Comparison of ENCODE assay signal across 18 mouse cellular contexts in genomic region chr5:131912983-131913382, GRCm38 (mm10).
DNase-seq lines count a peak whose midpoint lies in the region; ATAC-seq lines count a peak whose summit lies in the region.
"Had no signal": no experiment of that assay in that cellular context is flagged by ENCODE, and none has a peak within 500 bp of the region (broad histone marks: within the 10 kb centered on the region; RNA-seq: fewer than 3 reads in every experiment).

No protein-coding gene starts in this region.

- no peaks in the 10 kb centered on the region for H3K4me1 ChIP-seq in intestine, embryonic 14.5 days (replicated peaks; ENCODE audit: control insufficient read depth, insufficient read depth, low read length)
- no peaks in the 10 kb centered on the region for H3K4me1 ChIP-seq in intestine, embryonic 16.5 days (ENCODE audit: control insufficient read depth, insufficient read depth, low read length)
- peaks cover 24% of the 10 kb centered on the region for H3K4me1 ChIP-seq in hindbrain, embryonic 12.5 days
- H3K4me1 ChIP-seq: embryonic facial prominence, embryonic 12.5 days had no signal

- H3K9me3 ChIP-seq in intestine, embryonic 14.5 days (ENCODE audit: control insufficient read depth, low read length): no peaks in the 10 kb centered on the region
- H3K9me3 ChIP-seq in intestine, embryonic 16.5 days (ENCODE audit: control insufficient read depth, low read length): no peaks in the 10 kb centered on the region
- H3K9me3 ChIP-seq in hindbrain, embryonic 12.5 days (replicated peaks): no peaks in the 10 kb centered on the region
- H3K9me3 ChIP-seq: embryonic facial prominence, embryonic 12.5 days had no signal

- no peak overlapping the region for H3K9ac ChIP-seq in intestine, embryonic 14.5 days (ENCODE audit: low read length)
- H3K9ac ChIP-seq in intestine, embryonic 16.5 days (ENCODE audit: low read depth, low read length): no peak overlapping the region
- H3K9ac ChIP-seq in hindbrain, embryonic 12.5 days: no peak overlapping the region
- H3K9ac ChIP-seq: embryonic facial prominence, embryonic 12.5 days had no signal

- no peak overlapping the region for H3K4me2 ChIP-seq in intestine, embryonic 14.5 days (ENCODE audit: low read length)
- no peak overlapping the region for H3K4me2 ChIP-seq in intestine, embryonic 16.5 days (ENCODE audit: low read depth, low read length)
- no peak overlapping the region for H3K4me2 ChIP-seq in hindbrain, embryonic 12.5 days (replicated peaks)
- H3K4me2 ChIP-seq: embryonic facial prominence, embryonic 12.5 days had no signal

- WGBS in intestine, embryonic 14.5 days: 63% methylated on average over 1 of the region's 1 CpGs
- 60% methylated on average over 1 of the region's 1 CpGs for WGBS in intestine, embryonic 16.5 days
- WGBS in hindbrain, embryonic 12.5 days: 72% methylated on average over 1 of the region's 1 CpGs

- DNase-seq in intestine, embryonic 14.5 days (ENCODE audit: low spot score): peak; percentile 32
- DNase-seq in adrenal gland, adult 8-10 months: no peak
- DNase-seq in left cerebral cortex, postnatal 36 days (ENCODE audit: low spot score in 2 of 2): no peak
- DNase-seq: adrenal gland, adult 2 months; adrenal gland, postnatal 14 days; adrenal gland, postnatal 36 days; cerebellum, adult 11-12 months; cerebellum, adult 2 months; cerebellum, adult 9-10 months; cerebellum, postnatal 10 days; cerebellum, postnatal 25 days had no signal

- intact Hi-C loops in left cerebral cortex, postnatal 36 days (cut with DNase I): no loop called here

- no peak overlapping the region for H3K4me3 ChIP-seq in intestine, embryonic 14.5 days (ENCODE audit: low read depth, low read length)
- no peak overlapping the region for H3K4me3 ChIP-seq in intestine, embryonic 16.5 days (ENCODE audit: low read length)
- H3K4me3 ChIP-seq in hindbrain, embryonic 12.5 days: no peak overlapping the region
- H3K4me3 ChIP-seq: embryonic facial prominence, embryonic 10.5 days; embryonic facial prominence, embryonic 12.5 days had no signal

- no peak overlapping the region for H3K27ac ChIP-seq in intestine, embryonic 14.5 days (ENCODE audit: low read depth)
- H3K27ac ChIP-seq in intestine, embryonic 16.5 days (ENCODE audit: low read length): peak overlapping the region; percentile 38; the same call in 1 of the 2 replicates
- H3K27ac ChIP-seq in hindbrain, embryonic 12.5 days: no peak overlapping the region
- H3K27ac ChIP-seq: embryonic facial prominence, embryonic 10.5 days; embryonic facial prominence, embryonic 12.5 days had no signal

- no peaks in the 10 kb centered on the region for H3K36me3 ChIP-seq in intestine, embryonic 14.5 days (ENCODE audit: control insufficient read depth, insufficient read depth, low read length)
- no peaks in the 10 kb centered on the region for H3K36me3 ChIP-seq in intestine, embryonic 16.5 days (ENCODE audit: control insufficient read depth, insufficient read depth, low read length)
- H3K36me3 ChIP-seq in hindbrain, embryonic 12.5 days: no peaks in the 10 kb centered on the region

- no peaks in the 10 kb centered on the region for H3K27me3 ChIP-seq in intestine, embryonic 14.5 days (replicated peaks; ENCODE audit: control insufficient read depth, insufficient read depth, low read length)
- H3K27me3 ChIP-seq in intestine, embryonic 16.5 days (replicated peaks; ENCODE audit: control insufficient read depth, insufficient read depth, low read length): no peaks in the 10 kb centered on the region
- H3K27me3 ChIP-seq in hindbrain, embryonic 12.5 days: no peaks in the 10 kb centered on the region

- 0 out of 2 replicates have a peak, but pooled peaks have one; percentile 37 for ATAC-seq in granulocyte monocyte progenitor cell, adult 5-6 weeks (replicated peaks; ENCODE audit: poor library complexity, severe bottlenecking)
- no peak for ATAC-seq in intestine, embryonic 14.5 days (replicated peaks; ENCODE audit: low FRiP score, low TSS enrichment, low read depth)
- ATAC-seq in intestine, embryonic 16.5 days: peak; percentile 85
- ATAC-seq in hindbrain, embryonic 12.5 days (ENCODE audit: low FRiP score): no peak
- ATAC-seq: forebrain, embryonic 14.5 days; forebrain, embryonic 16.5 days had no signal

Comparison
In these comparisons a context has a peak if more than half of its experiments do, and no peak if none do; other contexts are left out.
1. ATAC-seq: peak in granulocyte monocyte progenitor cell, adult 5-6 weeks (single experiment) and intestine, embryonic 16.5 days (single experiment); none in intestine, embryonic 14.5 days (single experiment) and hindbrain, embryonic 12.5 days (single experiment).